In the genomic region with DNA sequence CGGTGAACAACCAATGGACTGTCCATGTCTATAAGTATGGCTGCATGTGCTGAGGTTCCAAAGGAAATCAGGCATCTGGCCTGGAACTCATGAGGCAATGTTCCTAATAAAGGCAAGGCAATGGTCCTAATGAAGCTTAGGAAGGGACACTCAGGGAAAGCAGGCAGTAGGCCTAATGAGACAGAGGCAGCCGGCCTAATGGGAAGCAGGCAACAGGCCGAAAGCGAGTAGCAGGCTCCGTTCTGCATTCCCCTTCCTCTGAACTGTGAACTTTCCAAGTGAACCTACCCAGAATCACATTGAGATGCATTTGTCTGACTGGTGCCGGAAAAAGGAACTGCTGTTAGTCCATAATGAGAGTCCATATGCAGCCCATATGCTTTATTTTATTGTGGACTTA, we compare ENCODE assay signal across 18 mouse cellular contexts.
"Had no signal": no experiment of that assay in that cellular context is flagged by ENCODE, and none has a peak within 500 bp of the region (broad histone marks: within the 10 kb centered on the region; RNA-seq: fewer than 3 reads in every experiment).

No protein-coding gene starts in this region.

- H3K9me3 ChIP-seq: limb, embryonic 13.5 days; liver, embryonic 13.5 days; midbrain, embryonic 15.5 days; neural tube, embryonic 12.5 days; neural tube, embryonic 15.5 days had no signal

- H3K4me1 ChIP-seq: limb, embryonic 13.5 days; liver, embryonic 13.5 days; midbrain, embryonic 15.5 days; neural tube, embryonic 12.5 days; neural tube, embryonic 15.5 days had no signal

- ATAC-seq: intestine, postnatal 0 days; midbrain, embryonic 15.5 days had no signal

- H3K4me2 ChIP-seq: limb, embryonic 13.5 days; liver, embryonic 13.5 days; midbrain, embryonic 11.5 days; midbrain, embryonic 15.5 days; neural tube, embryonic 12.5 days; neural tube, embryonic 15.5 days had no signal

- H3K4me3 ChIP-seq: left cerebral cortex, adult 2 months; limb, embryonic 13.5 days; liver, embryonic 13.5 days; midbrain, embryonic 15.5 days; neural tube, embryonic 12.5 days; neural tube, embryonic 15.5 days had no signal

- H3K27ac ChIP-seq: kidney, postnatal 0 days; left cerebral cortex, adult 2 months; limb, embryonic 13.5 days; liver, embryonic 13.5 days; midbrain, embryonic 15.5 days; neural tube, embryonic 12.5 days; neural tube, embryonic 15.5 days had no signal

- H3K9ac ChIP-seq: limb, embryonic 13.5 days; liver, embryonic 13.5 days; midbrain, embryonic 15.5 days; neural tube, embryonic 12.5 days; neural tube, embryonic 15.5 days had no signal

- H3K27me3 ChIP-seq: limb, embryonic 13.5 days; liver, embryonic 13.5 days; midbrain, embryonic 15.5 days; neural tube, embryonic 12.5 days; neural tube, embryonic 15.5 days had no signal

- DNase-seq: kidney, adult 2 months; kidney, postnatal 25 days; layer of hippocampus, adult 9-11 months; liver, embryonic 13.5 days; lung, adult 2 months; lung, postnatal 14 days; lung, postnatal 4 days; thymus, adult 18-20 months; thymus, postnatal 14 days; thymus, postnatal 4 days had no signal

- H3K36me3 ChIP-seq: limb, embryonic 13.5 days; liver, embryonic 13.5 days; midbrain, embryonic 15.5 days; neural tube, embryonic 12.5 days; neural tube, embryonic 15.5 days had no signal
